Mouse (Mus musculus) neural tube, embryonic 12.5 days (tissue): ENCODE results near the gene Gltpd2. TPM values are rescaled to one million over a fixed set of nuclear protein-coding genes. Genes with fewer than 3 reads are reported as not detected.
"Not testable (repeated sequence)": the region's sequence is repeated elsewhere in the genome, so short reads cannot be mapped to it uniquely, and the experiment has no call there.

Experiments used
- ATAC-seq: fragments of 200-750 bp; cut with Nextera tagmentation; 2 replicates; pipeline ENCODE4 v1.8.0; 2017; ENCODE audit warnings: low read depth, mild to moderate bottlenecking, moderate TSS enrichment, moderate library complexity; ENCODE audit not compliant: low FRiP score
- H3K27ac ChIP-seq: fragments of 300-500 bp; sonication (generic); 2 replicates; pipeline ENCODE4 v1.5.1; 2016
- H3K27me3 ChIP-seq: fragments of 300-500 bp; sonication (generic); replicated peaks from 2 replicates; pipeline ENCODE4 v1.6.1; 2016; ENCODE audit warnings: mild to moderate bottlenecking
- H3K36me3 ChIP-seq: fragments of 300-500 bp; sonication (generic); 2 replicates; pipeline ENCODE4 v1.6.1; 2016; ENCODE audit warnings: mild to moderate bottlenecking
- H3K4me1 ChIP-seq: fragments of 300-500 bp; sonication (generic); 2 replicates; pipeline ENCODE4 v1.6.1; 2016
- H3K4me2 ChIP-seq: fragments of 300-500 bp; sonication (generic); replicated peaks from 2 replicates; pipeline ENCODE4 v1.6.1; 2016; ENCODE audit warnings: mild to moderate bottlenecking
- H3K4me3 ChIP-seq: fragments of 300-500 bp; sonication (generic); 2 replicates; pipeline ENCODE4 v1.5.1; 2016
- H3K9ac ChIP-seq: fragments of 300-500 bp; sonication (generic); 2 replicates; pipeline ENCODE4 v1.6.1; 2016; ENCODE audit warnings: mild to moderate bottlenecking
- H3K9me3 ChIP-seq: fragments of 300-500 bp; sonication (generic); 2 replicates; pipeline ENCODE4 v1.6.1; 2016; ENCODE audit warnings: mild to moderate bottlenecking
- WGBS: fragments of 180-500 bp; shearing (Covaris S2); methylation state at CpG from one replicate; pipeline ENCODE4 v1.1.7; 2016; 5-methylcytosine and 5-hydroxymethylcytosine counted together
- polyA plus RNA-seq: library from polyadenylated mRNA; unstranded; fragments of >200 nt; fragmentation: Nextera tagmentation; extraction: Ambion mirVana; gene quantifications from 2 replicates; pipeline ENCODE4 v1.2.1, GENCODE M21; 2016

Gene Gltpd2
- polyA plus RNA-seq, result 0.22 and 0.42 TPM in 2 replicates

DNA sequence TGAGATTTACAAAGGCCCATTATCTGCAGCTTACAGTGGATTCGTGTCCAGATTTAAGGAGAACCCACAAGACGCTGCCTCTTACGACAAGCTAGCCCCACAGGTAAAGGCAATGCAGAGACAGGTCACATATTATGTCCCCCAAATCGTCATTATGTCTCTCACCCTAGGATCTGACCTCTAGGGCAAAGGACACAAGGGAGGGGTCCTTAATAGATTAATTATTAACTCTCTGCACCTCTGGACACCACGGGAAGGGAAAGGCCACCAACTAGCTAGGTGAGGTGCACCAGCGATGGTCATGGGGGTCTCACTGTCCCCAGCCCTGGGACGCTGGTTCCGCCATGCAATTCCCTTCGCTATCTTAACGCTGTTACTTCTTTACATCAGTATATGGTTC is at the start of gene Gltpd2:
Gltpd2 (plus strand) TSS at position 274 of the 400 bp plus-strand sequence.
- Histone ChIP-seq H3K9ac (peak within 1 kb of the TSS; percentile 57), H3K27me3 (peaks cover 10% of the 10 kb centered on the region), H3K4me3 (peak within 1 kb of the TSS; percentile 7; the same call in 1 of the 2 replicates), H3K4me2 (peak within 1 kb of the TSS; percentile 55), H3K36me3 (no peaks in the 10 kb centered on the region), H3K27ac (no peak within 1 kb of the TSS), H3K9me3 (no peaks in the 10 kb centered on the region), H3K4me1 (peaks cover 10% of the 10 kb centered on the region)
- ATAC-seq, result no peak
- WGBS, result 72% methylated on average over 10 of the region's 10 CpGs

DNA sequence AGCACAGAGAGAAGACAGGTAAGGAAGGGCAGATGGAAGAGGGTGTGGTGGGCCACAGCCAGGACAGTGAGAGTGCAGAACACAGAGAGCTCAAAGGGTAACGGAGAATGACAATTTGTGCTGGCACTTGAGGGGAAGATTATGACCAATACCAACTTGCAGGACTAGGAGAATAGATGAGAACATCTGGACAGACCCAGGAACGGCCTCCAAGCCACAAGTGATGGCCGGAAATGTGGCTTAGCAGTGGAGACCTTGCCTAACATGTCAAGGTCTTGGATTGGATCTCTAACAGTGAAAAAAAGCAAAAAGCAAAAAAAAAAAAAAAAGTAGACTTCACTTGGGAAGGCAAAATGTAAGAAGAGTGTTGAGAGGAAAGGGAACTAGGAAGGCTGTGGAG is 49.2 kb upstream of the Gltpd2 start:
- no peak overlapping the region for H3K27ac ChIP-seq
- WGBS, result 86% methylated on average over 3 of the region's 3 CpGs
- no peak overlapping the region for H3K4me2 ChIP-seq
- H3K4me1 ChIP-seq, result peaks cover 12% of the 10 kb centered on the region
- no peak overlapping the region for H3K4me3 ChIP-seq
- H3K36me3 ChIP-seq, result no peaks in the 10 kb centered on the region
- no peak overlapping the region for H3K9ac ChIP-seq
- peaks cover 22% of the 10 kb centered on the region for H3K27me3 ChIP-seq
- H3K9me3 ChIP-seq, result no peaks in the 10 kb centered on the region
- ATAC-seq, result no peak

DNA sequence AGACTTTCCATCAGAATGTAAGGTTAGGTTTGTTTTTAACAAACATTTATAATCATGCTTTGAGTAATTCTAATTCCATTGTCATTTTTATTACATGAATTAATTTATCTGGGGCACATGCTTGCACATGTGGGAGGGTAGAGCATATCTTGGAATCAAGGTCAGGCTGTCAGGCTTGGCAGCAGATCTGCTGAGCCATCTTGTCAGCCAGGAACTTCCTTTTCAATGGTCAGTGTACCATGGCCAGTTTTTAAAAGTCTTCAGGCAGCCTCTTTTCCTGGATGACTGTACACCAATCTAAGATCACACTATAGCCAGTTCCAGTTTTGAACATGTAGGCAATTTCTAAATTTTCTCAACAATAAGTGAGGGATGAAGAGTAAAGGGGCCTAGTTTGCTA is 46.3 kb upstream of the Gltpd2 start:
- H3K36me3 ChIP-seq, result no peaks in the 10 kb centered on the region
- no peak for ATAC-seq
- no peaks in the 10 kb centered on the region for H3K4me1 ChIP-seq
- no peak overlapping the region for H3K4me3 ChIP-seq
- H3K9me3 ChIP-seq, result no peaks in the 10 kb centered on the region
- no peak overlapping the region for H3K27ac ChIP-seq
- no peaks in the 10 kb centered on the region for H3K27me3 ChIP-seq
- H3K4me2 ChIP-seq, result no peak overlapping the region
- H3K9ac ChIP-seq, result no peak overlapping the region

DNA sequence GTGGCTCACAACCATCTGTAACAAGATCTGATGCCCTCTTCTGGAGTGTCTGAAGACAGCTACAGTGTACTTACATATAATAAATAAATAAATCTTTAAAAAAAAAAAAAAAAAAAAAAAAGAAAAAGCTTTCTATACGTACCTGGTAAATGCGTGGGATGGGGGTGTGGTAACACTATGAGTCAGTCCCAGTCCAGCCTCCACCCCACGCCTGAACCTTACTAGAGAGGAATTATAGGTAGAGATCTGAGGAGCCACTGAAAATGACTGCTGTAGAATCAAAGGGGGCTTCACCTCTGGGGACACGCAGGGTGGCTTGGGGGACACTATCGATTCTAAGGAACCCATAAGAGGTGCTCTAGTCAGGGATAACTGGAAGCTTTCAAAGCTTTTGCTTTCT is 45.7 kb upstream of the Gltpd2 start:
- H3K36me3 ChIP-seq, H3K4me3 ChIP-seq, H3K4me2 ChIP-seq, H3K9me3 ChIP-seq, H3K27me3 ChIP-seq, ATAC-seq, H3K27ac ChIP-seq, H3K9ac ChIP-seq, H3K4me1 ChIP-seq: not testable (repeated sequence)
- WGBS, result 88% methylated on average over 5 of the region's 5 CpGs

DNA sequence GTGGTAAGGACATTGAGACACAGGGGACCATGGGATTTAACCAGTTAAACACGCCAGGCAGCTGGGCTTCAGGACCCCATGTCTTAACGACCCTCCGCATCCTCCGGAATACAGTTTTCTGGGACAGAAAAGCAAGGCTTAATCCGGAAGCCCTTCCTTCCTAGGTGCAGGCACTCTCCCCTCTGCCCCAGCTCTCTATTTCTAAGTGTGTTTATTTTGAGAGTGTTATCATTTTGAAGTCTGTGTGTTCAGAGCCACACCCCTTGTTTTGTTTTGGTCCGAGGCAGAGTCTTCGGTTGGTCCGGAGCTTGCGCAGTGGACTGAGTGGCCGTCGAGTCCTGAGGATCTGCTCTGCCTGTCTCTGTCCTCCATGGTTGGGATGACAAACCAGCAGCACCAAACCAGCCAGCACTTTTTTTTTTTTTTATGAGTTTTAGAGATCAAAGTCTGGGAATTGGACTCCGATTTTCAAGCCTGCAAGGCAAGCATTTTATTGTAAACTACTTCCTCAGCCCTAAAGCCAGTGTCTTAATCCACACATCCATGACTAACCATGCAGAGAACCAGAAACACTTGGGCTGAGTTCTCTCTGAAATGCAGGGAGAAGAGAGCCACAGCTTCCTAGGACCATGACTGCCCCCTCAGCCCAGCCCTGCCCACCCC is 44.0 kb upstream of the Gltpd2 start:
- no peak overlapping the region for H3K9ac ChIP-seq
- 85% methylated on average over 12 of the region's 12 CpGs for WGBS
- ATAC-seq, result no peak
- no peaks in the 10 kb centered on the region for H3K4me1 ChIP-seq
- H3K27ac ChIP-seq, result no peak overlapping the region
- no peak overlapping the region for H3K4me2 ChIP-seq
- no peaks in the 10 kb centered on the region for H3K27me3 ChIP-seq
- H3K9me3 ChIP-seq, result no peaks in the 10 kb centered on the region
- H3K4me3 ChIP-seq, result no peak overlapping the region
- no peaks in the 10 kb centered on the region for H3K36me3 ChIP-seq

DNA sequence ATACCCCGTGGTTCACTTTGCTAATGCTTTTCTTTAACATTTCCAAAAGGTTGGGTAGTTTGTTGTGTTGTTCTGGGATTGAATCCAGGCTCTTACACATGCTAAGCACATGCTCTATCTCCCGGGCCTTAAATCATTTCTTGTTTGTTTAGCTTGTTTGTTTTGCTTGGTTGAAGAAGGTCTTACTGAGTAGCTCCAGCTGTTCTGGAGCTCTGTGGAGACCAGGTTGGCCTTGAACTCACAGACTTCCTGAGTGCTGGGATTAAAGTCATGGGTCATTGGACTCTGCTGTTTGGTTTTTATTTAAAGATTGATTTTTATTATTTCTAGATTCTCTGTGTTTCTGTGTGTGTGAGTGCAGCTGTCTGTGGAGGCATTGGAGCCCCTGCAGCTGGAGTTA is 33.5 kb upstream of the Gltpd2 start:
- ATAC-seq, result no peak
- H3K4me3 ChIP-seq, result no peak overlapping the region
- H3K4me1 ChIP-seq, result no peaks in the 10 kb centered on the region
- H3K4me2 ChIP-seq, result no peak overlapping the region
- no peak overlapping the region for H3K9ac ChIP-seq
- no peaks in the 10 kb centered on the region for H3K27me3 ChIP-seq
- no peaks in the 10 kb centered on the region for H3K36me3 ChIP-seq
- WGBS, result 68% methylated on average over 2 of the region's 2 CpGs
- no peaks in the 10 kb centered on the region for H3K9me3 ChIP-seq
- no peak overlapping the region for H3K27ac ChIP-seq

DNA sequence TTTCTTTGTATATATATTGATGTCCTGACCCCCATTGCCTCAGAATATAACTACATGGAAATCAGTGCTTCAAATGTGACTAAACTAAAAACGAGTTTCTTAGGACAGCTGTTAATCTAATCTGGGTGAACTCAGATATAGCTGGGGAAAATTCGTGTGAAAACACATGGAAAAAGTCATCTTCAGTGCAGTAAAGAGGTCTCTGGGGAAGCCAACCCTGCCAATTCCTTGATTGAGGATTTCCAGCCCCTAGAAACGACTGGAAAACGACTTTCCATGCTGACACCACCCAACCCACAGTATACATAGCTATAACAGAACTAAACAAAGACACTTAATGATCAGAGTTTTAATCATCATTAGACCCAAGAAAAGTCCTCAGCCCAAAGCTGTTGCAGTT is 31.2 kb upstream of the Gltpd2 start:
- ATAC-seq, result no peak
- 49% methylated on average over 4 of the region's 4 CpGs for WGBS
- H3K4me3 ChIP-seq, result no peak overlapping the region
- no peaks in the 10 kb centered on the region for H3K36me3 ChIP-seq
- 0 out of 2 replicates have a peak, but pooled peaks cover 4% of the 10 kb centered on the region for H3K9me3 ChIP-seq
- no peak overlapping the region for H3K9ac ChIP-seq
- no peaks in the 10 kb centered on the region for H3K27me3 ChIP-seq
- no peak overlapping the region for H3K27ac ChIP-seq
- H3K4me1 ChIP-seq, result no peaks in the 10 kb centered on the region
- no peak overlapping the region for H3K4me2 ChIP-seq

DNA sequence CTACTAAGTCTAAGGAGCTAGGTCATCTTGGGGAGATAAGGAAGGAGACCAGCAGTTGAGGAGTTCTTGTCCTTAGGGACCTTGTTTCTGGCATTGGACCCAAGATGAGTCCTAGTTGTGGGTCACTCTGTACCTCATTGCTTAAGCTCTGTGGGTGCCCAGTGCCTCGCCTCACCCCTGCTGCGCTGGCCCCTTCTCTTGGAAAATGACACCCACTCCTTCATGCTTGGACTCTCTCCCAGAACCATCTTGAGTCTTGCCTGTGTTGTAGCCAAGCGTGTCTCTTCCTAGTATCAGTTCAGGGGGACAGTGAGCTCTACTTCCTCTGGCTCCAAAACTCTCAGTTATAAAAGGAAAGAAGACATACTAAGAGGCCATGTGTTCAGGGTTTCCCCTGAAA is 29.9 kb upstream of the Gltpd2 start:
- ATAC-seq, result no peak
- WGBS, result 86% methylated on average over 3 of the region's 3 CpGs
- Histone ChIP-seq H3K36me3 (no peaks in the 10 kb centered on the region), H3K4me1 (no peaks in the 10 kb centered on the region), H3K27ac (no peak overlapping the region), H3K4me2 (no peak overlapping the region), H3K9me3 (0 out of 2 replicates have a peak, but pooled peaks cover 4% of the 10 kb centered on the region), H3K9ac (no peak overlapping the region), H3K4me3 (no peak overlapping the region), H3K27me3 (no peaks in the 10 kb centered on the region)

DNA sequence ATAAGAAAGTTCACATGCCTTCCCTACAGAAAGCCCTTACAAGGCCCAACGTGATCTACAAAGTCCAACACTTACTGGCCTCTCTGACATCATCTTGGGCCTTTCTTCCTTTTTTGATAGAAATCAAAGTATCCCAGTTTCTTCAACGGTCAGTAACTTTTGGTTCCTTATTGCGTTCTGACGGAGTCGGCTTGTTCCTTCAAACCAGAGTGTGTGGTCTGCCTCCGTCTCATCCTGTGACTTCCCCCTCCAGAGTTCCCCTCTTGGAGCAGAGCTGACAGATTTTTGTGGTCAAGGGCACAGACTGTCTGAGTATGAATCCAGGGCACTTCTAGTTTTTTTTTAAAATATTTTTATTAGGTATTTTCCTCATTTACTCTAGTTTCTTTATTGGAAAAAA is 29.3 kb upstream of the Gltpd2 start:
- no peak for ATAC-seq
- no peaks in the 10 kb centered on the region for H3K36me3 ChIP-seq
- 91% methylated on average over 6 of the region's 6 CpGs for WGBS
- 0 out of 2 replicates have a peak, but pooled peaks cover 4% of the 10 kb centered on the region for H3K9me3 ChIP-seq
- H3K4me2 ChIP-seq, result no peak overlapping the region
- no peak overlapping the region for H3K9ac ChIP-seq
- no peak overlapping the region for H3K27ac ChIP-seq
- no peak overlapping the region for H3K4me3 ChIP-seq
- H3K27me3 ChIP-seq, result no peaks in the 10 kb centered on the region
- no peaks in the 10 kb centered on the region for H3K4me1 ChIP-seq

DNA sequence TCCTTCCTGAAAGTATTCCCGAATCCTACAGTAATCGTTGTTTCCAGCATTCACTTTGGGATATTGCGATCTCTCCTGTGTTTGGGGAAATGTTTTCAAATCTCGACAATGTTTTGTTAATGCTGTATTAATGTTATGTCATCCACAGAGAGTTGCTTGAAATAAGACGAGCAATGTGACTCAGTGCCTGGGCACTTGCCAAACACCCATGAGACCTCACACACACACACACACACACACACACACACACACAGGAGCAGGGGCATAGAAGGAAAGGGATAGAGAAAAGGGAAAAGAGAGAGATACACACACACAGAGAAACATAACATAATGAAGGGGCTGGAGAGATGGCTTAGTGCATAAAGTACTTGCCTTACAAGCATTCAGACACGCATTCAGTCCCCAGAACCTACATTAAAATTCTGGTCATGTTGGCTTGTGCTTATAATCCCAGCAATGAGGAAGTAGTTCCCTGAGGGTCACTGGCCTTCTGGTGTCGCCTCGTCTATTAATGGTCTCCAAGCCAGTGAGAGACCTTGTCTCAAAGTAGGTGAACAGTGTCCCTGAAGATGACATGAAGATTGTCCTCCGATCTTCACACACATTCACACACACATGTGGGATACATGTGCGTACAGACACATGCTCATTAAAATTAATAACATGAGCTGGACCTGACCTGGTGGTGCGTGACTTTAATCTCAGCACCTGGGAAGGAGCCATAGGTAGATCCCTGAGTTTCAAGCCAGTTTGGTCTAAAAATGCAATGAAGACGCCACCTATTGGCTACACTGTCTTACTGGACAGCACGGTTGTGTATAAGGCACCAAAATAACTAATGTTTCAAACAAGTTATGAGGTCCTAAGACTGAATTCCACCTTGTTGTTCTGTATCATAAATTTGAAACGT is 19.2 kb upstream of the Gltpd2 start:
- Histone ChIP-seq H3K4me3 (no peak overlapping the region), H3K36me3 (no peaks in the 10 kb centered on the region), H3K4me2 (no peak overlapping the region), H3K4me1 (no peaks in the 10 kb centered on the region), H3K27ac (no peak overlapping the region), H3K9ac (no peak overlapping the region), H3K9me3 (no peaks in the 10 kb centered on the region), H3K27me3 (no peaks in the 10 kb centered on the region)
- 79% methylated on average over 14 of the region's 14 CpGs for WGBS
- ATAC-seq, result no peak

DNA sequence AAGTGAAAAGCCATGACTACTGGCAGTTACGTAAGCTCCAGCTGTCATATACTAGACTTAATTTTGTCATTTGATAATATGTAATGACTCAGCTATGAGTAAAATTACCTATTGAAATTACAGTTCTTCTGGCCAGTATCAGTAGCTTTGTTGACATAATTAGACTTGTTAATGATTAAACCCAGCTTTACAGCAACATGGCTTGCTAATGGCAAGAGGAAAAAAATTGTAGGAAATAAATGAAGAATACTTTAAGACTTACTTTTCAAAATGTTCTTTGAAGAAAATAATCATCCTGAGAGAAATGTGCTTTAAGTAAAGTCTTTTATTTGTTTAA is 18.6 kb upstream of the Gltpd2 start:
- Histone ChIP-seq H3K36me3 (no peaks in the 10 kb centered on the region), H3K27me3 (no peaks in the 10 kb centered on the region), H3K9me3 (no peaks in the 10 kb centered on the region), H3K4me3 (no peak overlapping the region), H3K9ac (no peak overlapping the region), H3K4me1 (no peaks in the 10 kb centered on the region), H3K27ac (no peak overlapping the region), H3K4me2 (no peak overlapping the region)
- ATAC-seq, result no peak
- WGBS, result 90% methylated on average over 1 of the region's 1 CpGs

DNA sequence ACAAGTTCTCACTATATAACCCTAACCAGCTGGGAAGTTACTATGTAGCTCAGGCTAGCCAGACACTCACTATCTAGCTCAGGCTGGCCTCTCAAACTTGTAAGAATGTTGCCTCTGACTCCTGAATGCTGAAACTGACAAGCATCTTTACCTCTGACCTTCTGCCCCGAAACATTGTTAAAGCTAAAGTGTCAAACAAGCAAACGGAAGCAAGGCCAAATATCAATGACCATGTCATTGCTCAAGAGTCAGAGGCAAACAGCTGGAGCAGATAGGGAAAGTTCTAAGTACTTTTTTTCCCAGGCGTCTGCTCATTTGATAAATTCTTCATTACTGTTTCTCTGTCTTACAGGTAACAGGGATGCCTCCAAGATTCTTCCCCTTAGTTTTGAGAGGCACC is 17.0 kb upstream of the Gltpd2 start:
- H3K4me1 ChIP-seq, result no peaks in the 10 kb centered on the region
- H3K36me3 ChIP-seq, result no peaks in the 10 kb centered on the region
- H3K9ac ChIP-seq, result no peak overlapping the region
- H3K27me3 ChIP-seq, result no peaks in the 10 kb centered on the region
- H3K9me3 ChIP-seq, result no peaks in the 10 kb centered on the region
- H3K4me2 ChIP-seq, result no peak overlapping the region
- H3K4me3 ChIP-seq, result no peak overlapping the region
- no peak for ATAC-seq
- WGBS, result 78% methylated on average over 3 of the region's 3 CpGs
- H3K27ac ChIP-seq, result no peak overlapping the region
